Mouse (Mus musculus) frontal cortex, postnatal 14 days (tissue): ENCODE data around the gene Nmur1.

Experiments
- DNase-seq, 2 experiments: peaks; one replicate each; pipeline ENCODE4 v3.0.0; 2022; ENCODE audit warnings: low spot score in 2 of 2

Nmur1 gene

GRCm38 (mm10) chr1:86440887-86441723, 15.1 kb upstream of the Nmur1 start:
- DNase-seq: no peak

GRCm38 (mm10) chr1:86440171-86440886, 14.3 kb upstream of the Nmur1 start:
- peak; percentile 87 to 91 for DNase-seq

GRCm38 (mm10) chr1:86439487-86440170, 13.6 kb upstream of the Nmur1 start:
- DNase-seq: no peak

- no peak for DNase-seq
Measured at GRCm38 (mm10) chr1:86438501-86438900, 12.5 kb upstream of the Nmur1 start.

GRCm38 (mm10) chr1:86438014-86438319, 11.9 kb upstream of the Nmur1 start:
- DNase-seq: no peak

GRCm38 (mm10) chr1:86437219-86438013, 11.4 kb upstream of the Nmur1 start:
- DNase-seq: no peak

- DNase-seq: peak; percentile 55 to 63
Measured at GRCm38 (mm10) chr1:86435302-86435821, 9.3 kb upstream of the Nmur1 start.

- DNase-seq: peak; percentile 97 to 98
Measured at GRCm38 (mm10) chr1:86434439-86435201, 8.6 kb upstream of the Nmur1 start.

GRCm38 (mm10) chr1:86434001-86434400, 8.0 kb upstream of the Nmur1 start:
- DNase-seq: peak; percentile 49 to 69

- DNase-seq: no peak
Measured at GRCm38 (mm10) chr1:86433359-86433758, 7.3 kb upstream of the Nmur1 start.

GRCm38 (mm10) chr1:86432778-86433177, 6.8 kb upstream of the Nmur1 start:
- no peak for DNase-seq

- DNase-seq: peak; percentile 69 to 77
Measured at GRCm38 (mm10) chr1:86430056-86430455, 4.0 kb upstream of the Nmur1 start.

GRCm38 (mm10) chr1:86424835-86425547, 1.0 kb downstream of the Nmur1 start:
- DNase-seq: no peak

- no peak for DNase-seq
Measured at GRCm38 (mm10) chr1:86424336-86424735, 1.7 kb downstream of the Nmur1 start.

- DNase-seq: no peak
Measured at GRCm38 (mm10) chr1:86423879-86424278, 2.1 kb downstream of the Nmur1 start.

GRCm38 (mm10) chr1:86421007-86421406, 5.0 kb downstream of the Nmur1 start:
- DNase-seq: no peak

GRCm38 (mm10) chr1:86416321-86416720, 9.7 kb downstream of the Nmur1 start:
- no peak for DNase-seq

- DNase-seq: no peak
Measured at GRCm38 (mm10) chr1:86415612-86416184, 10.3 kb downstream of the Nmur1 start.

- DNase-seq: no peak
Measured at GRCm38 (mm10) chr1:86415144-86415543, 10.9 kb downstream of the Nmur1 start.

GRCm38 (mm10) chr1:86414715-86415114, 11.3 kb downstream of the Nmur1 start:
- DNase-seq: no peak
